Mouse (Mus musculus): ENCODE results near the gene Gm5426. TPM values are rescaled to one million over a fixed set of nuclear protein-coding genes. Genes with fewer than 3 reads are reported as not detected.

The Gm5426 gene
- polyA plus RNA-seq, 1 experiment from 2014 or later: not detected

GRCm38 (mm10) chr10:96104624-96105023, 31.8 kb upstream of the Gm5426 start:
- WGBS: 81% methylated on average over 4 of the region's 4 CpGs
- ATAC-seq (replicated peaks; ENCODE audit: insufficient number of reproducible peaks, low FRiP score, low TSS enrichment, low read depth): no peak
- no peak overlapping the region for H3K4me3 ChIP-seq (ENCODE audit: low read depth, low read length)
- H3K9me3 ChIP-seq (replicated peaks; ENCODE audit: control insufficient read depth, low read length): no peaks in the 10 kb centered on the region
- H3K4me1 ChIP-seq (ENCODE audit: control insufficient read depth, insufficient read depth, low read length): no peaks in the 10 kb centered on the region
- no peak overlapping the region for H3K4me2 ChIP-seq (ENCODE audit: low read depth, low read length)
- H3K9ac ChIP-seq (replicated peaks; ENCODE audit: low read length): no peak overlapping the region
- no peak for DNase-seq (ENCODE audit: low spot score)
- no peak overlapping the region for H3K27ac ChIP-seq (replicated peaks; ENCODE audit: low read depth, low read length)
- no peaks in the 10 kb centered on the region for H3K36me3 ChIP-seq (replicated peaks; ENCODE audit: control insufficient read depth, insufficient read depth, low read depth, low read length)
- H3K27me3 ChIP-seq (ENCODE audit: control insufficient read depth, insufficient read depth, low read length): no peaks in the 10 kb centered on the region

DNA sequence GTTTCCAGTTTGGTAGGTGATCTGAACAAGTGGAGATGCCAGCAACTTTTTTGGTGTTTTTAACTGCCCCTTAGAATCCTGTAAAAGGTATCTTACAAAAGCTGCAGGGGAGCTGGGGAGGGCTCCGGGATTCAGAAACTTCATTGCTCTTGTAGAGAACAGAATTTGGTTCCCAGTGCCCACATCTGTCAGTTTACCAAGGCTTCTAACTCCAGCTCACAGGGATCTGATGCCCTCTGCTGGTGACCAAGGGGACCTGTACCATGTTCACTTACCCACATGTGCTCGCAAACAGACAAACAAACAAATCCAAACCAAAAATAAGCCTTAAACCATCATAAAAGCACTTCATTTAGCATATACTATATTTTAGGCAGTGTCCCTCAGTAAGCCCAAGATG, 31.3 kb upstream of the Gm5426 start:
- ATAC-seq (replicated peaks; ENCODE audit: insufficient number of reproducible peaks, low FRiP score, low TSS enrichment, low read depth): no peak
- H3K36me3 ChIP-seq (replicated peaks; ENCODE audit: control insufficient read depth, insufficient read depth, low read depth, low read length): no peaks in the 10 kb centered on the region
- H3K27me3 ChIP-seq (ENCODE audit: control insufficient read depth, insufficient read depth, low read length): no peaks in the 10 kb centered on the region
- no peak overlapping the region for H3K9ac ChIP-seq (replicated peaks; ENCODE audit: low read length)
- no peak overlapping the region for H3K4me2 ChIP-seq (ENCODE audit: low read depth, low read length)
- peak; percentile 12 for DNase-seq (ENCODE audit: low spot score)
- 87% methylated on average over 2 of the region's 2 CpGs for WGBS
- no peaks in the 10 kb centered on the region for H3K9me3 ChIP-seq (replicated peaks; ENCODE audit: control insufficient read depth, low read length)
- H3K4me1 ChIP-seq (ENCODE audit: control insufficient read depth, insufficient read depth, low read length): no peaks in the 10 kb centered on the region
- no peak overlapping the region for H3K4me3 ChIP-seq (ENCODE audit: low read depth, low read length)
- no peak overlapping the region for H3K27ac ChIP-seq (replicated peaks; ENCODE audit: low read depth, low read length)

DNA sequence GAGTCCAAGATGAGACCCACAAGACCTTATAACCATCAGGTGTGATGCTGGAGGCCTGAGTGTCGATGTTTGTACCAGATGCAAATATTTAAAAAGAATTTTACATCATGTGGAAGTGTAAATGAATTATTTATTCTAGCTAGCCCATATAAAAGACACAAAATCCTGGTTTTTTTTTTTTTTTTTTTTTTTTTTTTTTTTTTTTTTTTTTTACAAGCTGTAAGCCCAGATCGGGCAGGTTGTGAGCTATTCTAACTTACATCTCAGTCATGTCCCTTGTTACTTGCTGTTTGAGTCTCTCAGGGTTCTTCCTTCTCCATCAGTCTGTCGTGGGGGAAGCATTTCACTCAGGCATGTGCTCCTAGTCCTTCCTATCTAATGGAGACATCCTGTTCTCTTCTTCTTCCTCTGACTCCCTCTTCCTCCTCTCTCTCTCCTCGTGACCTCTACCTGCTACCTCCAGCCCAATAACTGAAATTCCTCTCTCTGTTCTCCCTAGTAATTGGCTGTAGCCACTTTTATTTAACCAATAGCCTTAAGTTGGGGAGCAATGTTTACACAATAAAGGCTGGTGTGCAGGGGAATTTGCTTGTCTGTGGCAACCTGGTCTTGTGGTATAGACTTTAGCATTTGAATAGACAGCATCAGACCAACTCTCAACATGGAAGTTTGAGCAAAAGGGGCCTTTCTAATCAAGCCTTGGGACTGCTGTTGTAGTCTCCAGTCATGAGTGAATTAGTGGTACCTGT, 29.3 kb upstream of the Gm5426 start:
- no peaks in the 10 kb centered on the region for H3K4me1 ChIP-seq (ENCODE audit: control insufficient read depth, insufficient read depth, low read length)
- WGBS: 67% methylated on average over 4 of the region's 4 CpGs
- no peak for DNase-seq (ENCODE audit: low spot score)
- no peaks in the 10 kb centered on the region for H3K27me3 ChIP-seq (ENCODE audit: control insufficient read depth, insufficient read depth, low read length)
- ATAC-seq (replicated peaks; ENCODE audit: insufficient number of reproducible peaks, low FRiP score, low TSS enrichment, low read depth): no peak
- H3K4me2 ChIP-seq (ENCODE audit: low read depth, low read length): no peak overlapping the region
- H3K4me3 ChIP-seq (ENCODE audit: low read depth, low read length): no peak overlapping the region
- no peak overlapping the region for H3K27ac ChIP-seq (replicated peaks; ENCODE audit: low read depth, low read length)
- no peaks in the 10 kb centered on the region for H3K9me3 ChIP-seq (replicated peaks; ENCODE audit: control insufficient read depth, low read length)
- H3K9ac ChIP-seq (replicated peaks; ENCODE audit: low read length): no peak overlapping the region
- no peaks in the 10 kb centered on the region for H3K36me3 ChIP-seq (replicated peaks; ENCODE audit: control insufficient read depth, insufficient read depth, low read depth, low read length)

GRCm38 (mm10) chr10:96107825-96108224, 28.6 kb upstream of the Gm5426 start:
- WGBS: 33% methylated on average over 1 of the region's 1 CpGs
- Histone ChIP-seq H3K9ac (replicated peaks; ENCODE audit: low read length) (no peak overlapping the region), H3K27ac (replicated peaks; ENCODE audit: low read depth, low read length) (no peak overlapping the region), H3K4me2 (ENCODE audit: low read depth, low read length) (no peak overlapping the region), H3K4me3 (ENCODE audit: low read depth, low read length) (no peak overlapping the region), H3K4me1 (ENCODE audit: control insufficient read depth, insufficient read depth, low read length) (no peaks in the 10 kb centered on the region), H3K9me3 (replicated peaks; ENCODE audit: control insufficient read depth, low read length) (no peaks in the 10 kb centered on the region), H3K27me3 (ENCODE audit: control insufficient read depth, insufficient read depth, low read length) (no peaks in the 10 kb centered on the region), H3K36me3 (replicated peaks; ENCODE audit: control insufficient read depth, insufficient read depth, low read depth, low read length) (no peaks in the 10 kb centered on the region)
- DNase-seq (ENCODE audit: low spot score) (no peak), ATAC-seq (replicated peaks; ENCODE audit: insufficient number of reproducible peaks, low FRiP score, low TSS enrichment, low read depth) (no peak)

DNA sequence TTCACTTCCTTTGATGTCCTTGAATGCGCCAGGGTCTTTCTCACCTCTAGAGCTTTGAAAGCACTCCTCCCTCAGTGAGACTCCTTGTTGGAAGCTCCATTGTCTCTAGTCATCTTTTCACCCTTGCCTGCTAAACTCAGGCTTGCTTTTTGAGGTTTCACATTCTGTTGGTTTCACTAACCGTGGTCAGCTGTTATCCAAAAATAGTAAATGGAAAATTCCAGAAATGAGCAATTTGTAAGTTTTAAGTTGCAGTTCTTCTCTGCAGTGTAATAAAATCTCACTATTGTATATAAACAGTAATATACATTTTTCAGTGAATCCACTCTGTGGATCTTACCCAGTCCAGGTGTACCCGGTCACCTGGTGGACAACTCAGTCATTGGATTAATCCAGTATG, 21.1 kb upstream of the Gm5426 start:
- H3K9me3 ChIP-seq (replicated peaks; ENCODE audit: control insufficient read depth, low read length): no peaks in the 10 kb centered on the region
- H3K4me2 ChIP-seq (ENCODE audit: low read depth, low read length): no peak overlapping the region
- DNase-seq (ENCODE audit: low spot score) (no peak), ATAC-seq (replicated peaks; ENCODE audit: insufficient number of reproducible peaks, low FRiP score, low TSS enrichment, low read depth) (no peak)
- no peaks in the 10 kb centered on the region for H3K27me3 ChIP-seq (ENCODE audit: control insufficient read depth, insufficient read depth, low read length)
- H3K4me1 ChIP-seq (ENCODE audit: control insufficient read depth, insufficient read depth, low read length): no peaks in the 10 kb centered on the region
- no peak overlapping the region for H3K4me3 ChIP-seq (ENCODE audit: low read depth, low read length)
- no peak overlapping the region for H3K9ac ChIP-seq (replicated peaks; ENCODE audit: low read length)
- no peaks in the 10 kb centered on the region; the same call in 1 of the 2 replicates for H3K36me3 ChIP-seq (replicated peaks; ENCODE audit: control insufficient read depth, insufficient read depth, low read depth, low read length)
- WGBS: 90% methylated on average over 3 of the region's 3 CpGs
- no peak overlapping the region for H3K27ac ChIP-seq (replicated peaks; ENCODE audit: low read depth, low read length)

- H3K36me3 ChIP-seq (replicated peaks; ENCODE audit: control insufficient read depth, insufficient read depth, low read depth, low read length): no peaks in the 10 kb centered on the region; the same call in 1 of the 2 replicates
- no peak overlapping the region for H3K4me3 ChIP-seq (ENCODE audit: low read depth, low read length)
- no peaks in the 10 kb centered on the region for H3K27me3 ChIP-seq (ENCODE audit: control insufficient read depth, insufficient read depth, low read length)
- ATAC-seq (replicated peaks; ENCODE audit: insufficient number of reproducible peaks, low FRiP score, low TSS enrichment, low read depth) (no peak), DNase-seq (ENCODE audit: low spot score) (no peak)
- H3K27ac ChIP-seq (replicated peaks; ENCODE audit: low read depth, low read length): no peak overlapping the region
- no peak overlapping the region for H3K9ac ChIP-seq (replicated peaks; ENCODE audit: low read length)
- no peaks in the 10 kb centered on the region for H3K9me3 ChIP-seq (replicated peaks; ENCODE audit: control insufficient read depth, low read length)
- no peak overlapping the region for H3K4me2 ChIP-seq (ENCODE audit: low read depth, low read length)
- H3K4me1 ChIP-seq (ENCODE audit: control insufficient read depth, insufficient read depth, low read length): no peaks in the 10 kb centered on the region
- 84% methylated on average over 2 of the region's 2 CpGs for WGBS
Observed at GRCm38 (mm10) chr10:96120821-96121220, 15.6 kb upstream of the Gm5426 start.

- DNase-seq (ENCODE audit: low spot score) (no peak), ATAC-seq (replicated peaks; ENCODE audit: insufficient number of reproducible peaks, low FRiP score, low TSS enrichment, low read depth) (no peak)
- H3K27me3 ChIP-seq (ENCODE audit: control insufficient read depth, insufficient read depth, low read length): no peaks in the 10 kb centered on the region
- no peaks in the 10 kb centered on the region for H3K9me3 ChIP-seq (replicated peaks; ENCODE audit: control insufficient read depth, low read length)
- H3K36me3 ChIP-seq (replicated peaks; ENCODE audit: control insufficient read depth, insufficient read depth, low read depth, low read length): no peaks in the 10 kb centered on the region; the same call in 1 of the 2 replicates
- no peak overlapping the region for H3K4me3 ChIP-seq (ENCODE audit: low read depth, low read length)
- no peak overlapping the region for H3K27ac ChIP-seq (replicated peaks; ENCODE audit: low read depth, low read length)
- H3K4me1 ChIP-seq (ENCODE audit: control insufficient read depth, insufficient read depth, low read length): no peaks in the 10 kb centered on the region
- WGBS: 80% methylated on average over 4 of the region's 4 CpGs
- no peak overlapping the region for H3K9ac ChIP-seq (replicated peaks; ENCODE audit: low read length)
- H3K4me2 ChIP-seq (ENCODE audit: low read depth, low read length): no peak overlapping the region
Observed at GRCm38 (mm10) chr10:96121249-96122010, 15.0 kb upstream of the Gm5426 start.

DNA sequence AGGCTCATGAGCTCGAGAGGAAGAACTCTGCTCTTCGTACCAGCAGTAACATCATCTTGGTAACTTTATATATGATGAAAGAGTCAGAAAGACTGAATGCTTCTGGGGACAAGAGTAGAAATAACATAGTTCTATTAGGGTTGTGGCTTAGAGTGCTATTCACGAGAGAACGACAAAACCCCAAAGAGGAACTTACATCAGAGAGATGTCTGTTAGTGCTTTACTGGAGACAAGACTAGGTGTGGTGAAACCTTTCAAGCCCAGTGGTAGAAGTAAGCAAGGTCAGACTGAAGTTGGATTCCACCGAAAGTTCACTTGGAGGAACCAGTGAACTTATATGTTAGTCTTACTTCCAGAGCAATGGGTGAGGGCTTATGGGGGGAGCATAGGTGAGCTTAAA, 12.5 kb upstream of the Gm5426 start:
- Histone ChIP-seq H3K4me2 (ENCODE audit: low read depth, low read length) (no peak overlapping the region), H3K27me3 (ENCODE audit: control insufficient read depth, insufficient read depth, low read length) (no peaks in the 10 kb centered on the region), H3K36me3 (replicated peaks; ENCODE audit: control insufficient read depth, insufficient read depth, low read depth, low read length) (no peaks in the 10 kb centered on the region; the same call in 1 of the 2 replicates), H3K4me3 (ENCODE audit: low read depth, low read length) (no peak overlapping the region), H3K4me1 (ENCODE audit: control insufficient read depth, insufficient read depth, low read length) (no peaks in the 10 kb centered on the region), H3K9ac (replicated peaks; ENCODE audit: low read length) (no peak overlapping the region), H3K9me3 (replicated peaks; ENCODE audit: control insufficient read depth, low read length) (no peaks in the 10 kb centered on the region), H3K27ac (replicated peaks; ENCODE audit: low read depth, low read length) (no peak overlapping the region)
- ATAC-seq (replicated peaks; ENCODE audit: insufficient number of reproducible peaks, low FRiP score, low TSS enrichment, low read depth) (no peak), DNase-seq (ENCODE audit: low spot score) (no peak)
- WGBS: 78% methylated on average over 5 of the region's 5 CpGs
